ENCODE assay signal across 16 mouse cellular contexts in the genomic region with DNA sequence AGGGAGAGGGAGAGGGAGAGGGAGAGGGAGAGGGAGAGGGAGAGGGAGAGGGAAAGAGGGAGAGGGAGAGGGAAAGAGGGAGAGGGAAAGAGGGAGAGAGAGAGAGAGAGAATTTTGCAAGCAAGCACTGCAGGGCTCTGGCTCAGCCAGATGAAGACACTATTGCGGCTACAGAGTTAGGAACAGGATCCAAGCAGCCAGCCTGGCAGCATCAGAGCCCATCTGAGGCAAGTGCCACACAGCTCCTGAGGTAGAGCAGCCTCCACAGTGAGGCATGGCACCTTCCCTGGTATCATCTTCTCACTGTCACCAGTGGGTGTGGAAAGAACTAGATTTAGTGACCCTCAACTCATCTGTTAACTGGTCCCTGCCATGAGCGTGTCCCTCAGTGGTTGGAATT. TPM values are rescaled to one million over a fixed set of nuclear protein-coding genes. Genes with fewer than 3 reads are reported as not detected.
DNase-seq lines count a peak whose midpoint lies in the region; ATAC-seq and TF ChIP-seq lines count a peak whose summit lies in the region.
"Had no signal": no experiment of that assay in that cellular context is flagged by ENCODE, and none has a peak within 500 bp of the region (broad histone marks: within the 10 kb centered on the region; RNA-seq: fewer than 3 reads in every experiment).

No protein-coding gene starts in this region.

- no peak for ATAC-seq in hindbrain, embryonic 16.5 days
- no peak for ATAC-seq in hindbrain, postnatal 0 days
- no peak for ATAC-seq in liver, embryonic 15.5 days (ENCODE audit: insufficient read depth)
- ATAC-seq in cerebellum, adult (ENCODE audit: insufficient number of reproducible peaks, low FRiP score, low TSS enrichment) = no peak
- no peak for ATAC-seq in forebrain, embryonic 16.5 days

- H3K27ac ChIP-seq in hindbrain, embryonic 16.5 days (ENCODE audit: low read depth, low read length) = peak overlapping the region; percentile 44; the same call in 1 of the 2 replicates
- no peak overlapping the region for H3K27ac ChIP-seq in hindbrain, postnatal 0 days
- H3K27ac ChIP-seq in liver, adult 2 months (replicated peaks; ENCODE audit: insufficient read depth, low read depth, low read length) = peak overlapping the region; percentile 95
- peak overlapping the region; percentile 77 for H3K27ac ChIP-seq in liver, embryonic 15.5 days (replicated peaks)
- H3K27ac ChIP-seq in forebrain, embryonic 16.5 days (ENCODE audit: low read length) = no peak overlapping the region
- H3K27ac ChIP-seq: embryonic facial prominence, embryonic 13.5 days; heart, embryonic 13.5 days; hindbrain, embryonic 14.5 days; limb, embryonic 13.5 days; midbrain, embryonic 12.5 days had no signal

- H3K9me3 ChIP-seq in hindbrain, embryonic 16.5 days (ENCODE audit: control insufficient read depth, low read length) = no peaks in the 10 kb centered on the region
- H3K9me3 ChIP-seq in hindbrain, postnatal 0 days (ENCODE audit: low read length) = no peaks in the 10 kb centered on the region
- H3K9me3 ChIP-seq in liver, embryonic 15.5 days (replicated peaks) = no peaks in the 10 kb centered on the region
- H3K9me3 ChIP-seq in forebrain, embryonic 16.5 days (ENCODE audit: control insufficient read depth, low read length) = no peaks in the 10 kb centered on the region
- H3K9me3 ChIP-seq: embryonic facial prominence, embryonic 13.5 days; heart, embryonic 13.5 days; limb, embryonic 13.5 days; midbrain, embryonic 12.5 days had no signal

- no peak for DNase-seq in hindbrain, postnatal 0 days (ENCODE audit: low spot score)
- no peak for DNase-seq in liver, adult 2 months (ENCODE audit: extremely low read depth, low read depth, low spot score)
- no peak for DNase-seq in liver
- peak; percentile 61 for DNase-seq in brain, adult 2 months (ENCODE audit: low read depth, low spot score)
- DNase-seq: cerebellum, adult 11 months; cerebellum, postnatal 36 days; thymus, postnatal 36 days had no signal

- no peaks in the 10 kb centered on the region for H3K36me3 ChIP-seq in hindbrain, embryonic 16.5 days (ENCODE audit: control insufficient read depth, insufficient read depth, low read length)
- no peaks in the 10 kb centered on the region for H3K36me3 ChIP-seq in hindbrain, postnatal 0 days (ENCODE audit: insufficient read depth, low read length)
- H3K36me3 ChIP-seq in liver, adult 2 months (ENCODE audit: control insufficient read depth, insufficient read depth, low read length) = no peaks in the 10 kb centered on the region
- H3K36me3 ChIP-seq in liver, embryonic 15.5 days (replicated peaks) = no peaks in the 10 kb centered on the region
- no peaks in the 10 kb centered on the region for H3K36me3 ChIP-seq in forebrain, embryonic 16.5 days (ENCODE audit: control insufficient read depth, insufficient read depth)
- H3K36me3 ChIP-seq: embryonic facial prominence, embryonic 13.5 days; heart, embryonic 13.5 days; limb, embryonic 13.5 days; midbrain, embryonic 12.5 days had no signal

- no peak overlapping the region for H3K4me3 ChIP-seq in hindbrain, embryonic 16.5 days (ENCODE audit: low read length)
- no peak overlapping the region for H3K4me3 ChIP-seq in hindbrain, postnatal 0 days (ENCODE audit: low read length)
- no peak overlapping the region for H3K4me3 ChIP-seq in liver, adult 2 months (ENCODE audit: insufficient read depth, low read depth, low read length)
- H3K4me3 ChIP-seq in liver, embryonic 15.5 days (replicated peaks) = no peak overlapping the region
- no peak overlapping the region for H3K4me3 ChIP-seq in forebrain, embryonic 16.5 days (replicated peaks; ENCODE audit: low read length)
- H3K4me3 ChIP-seq: embryonic facial prominence, embryonic 13.5 days; heart, embryonic 13.5 days; limb, embryonic 13.5 days; midbrain, embryonic 12.5 days had no signal

- WGBS in hindbrain, embryonic 16.5 days = 45% methylated on average over 2 of the region's 2 CpGs
- 39% methylated on average over 2 of the region's 2 CpGs for WGBS in hindbrain, postnatal 0 days
- 17% methylated on average over 2 of the region's 2 CpGs for WGBS in liver, adult 2 months
- WGBS in liver, embryonic 15.5 days (ENCODE audit: insufficient replicate concordance) = 48% methylated on average over 2 of the region's 2 CpGs
- 73% methylated on average over 2 of the region's 2 CpGs for WGBS in forebrain, embryonic 16.5 days

- no peak for TF ChIP-seq CTCF in hindbrain, postnatal 0 days (IDR thresholded peaks at IDR 0.05; ENCODE audit: low read depth)
- TF ChIP-seq CTCF in liver, adult 2 months (IDR thresholded peaks at IDR 0.05; ENCODE audit: low read depth, low read length) = no peak

- no peaks in the 10 kb centered on the region for H3K4me1 ChIP-seq in hindbrain, embryonic 16.5 days (ENCODE audit: control insufficient read depth, insufficient read depth, low read depth, low read length)
- peaks cover 6% of the 10 kb centered on the region; the same call in 1 of the 2 replicates for H3K4me1 ChIP-seq in hindbrain, postnatal 0 days (ENCODE audit: insufficient read depth, low read length)
- H3K4me1 ChIP-seq in liver, adult 2 months (ENCODE audit: control insufficient read depth, insufficient read depth, low read length) = peaks cover 37% of the 10 kb centered on the region
- peaks cover 24% of the 10 kb centered on the region for H3K4me1 ChIP-seq in liver, embryonic 15.5 days (replicated peaks)
- H3K4me1 ChIP-seq in forebrain, embryonic 16.5 days (replicated peaks; ENCODE audit: control insufficient read depth, insufficient read depth, low read length) = no peaks in the 10 kb centered on the region; the same call in 1 of the 2 replicates

- no peak for TF ChIP-seq POLR2A in liver, adult 2 months (IDR thresholded peaks at IDR 0.05; ENCODE audit: extremely low read depth, insufficient read depth, low read length)

- no peak overlapping the region for H3K4me2 ChIP-seq in hindbrain, embryonic 16.5 days (ENCODE audit: low read length)
- no peak overlapping the region for H3K4me2 ChIP-seq in hindbrain, postnatal 0 days (ENCODE audit: low read depth, low read length)
- H3K4me2 ChIP-seq in liver, embryonic 15.5 days = peak overlapping the region; percentile 7; the same call in 1 of the 2 replicates
- no peak overlapping the region for H3K4me2 ChIP-seq in forebrain, embryonic 16.5 days (ENCODE audit: low read length)
- H3K4me2 ChIP-seq: embryonic facial prominence, embryonic 13.5 days; heart, embryonic 13.5 days; hindbrain, embryonic 14.5 days; limb, embryonic 13.5 days; midbrain, embryonic 12.5 days had no signal

- no peaks in the 10 kb centered on the region for H3K79me2 ChIP-seq in liver, adult 2 months (ENCODE audit: control insufficient read depth, insufficient read depth, low read length)

- H3K27me3 ChIP-seq in hindbrain, embryonic 16.5 days (replicated peaks; ENCODE audit: control insufficient read depth, insufficient read depth, low read length) = no peaks in the 10 kb centered on the region
- H3K27me3 ChIP-seq in hindbrain, postnatal 0 days (ENCODE audit: insufficient read depth, low read length) = no peaks in the 10 kb centered on the region
- H3K27me3 ChIP-seq in liver, adult 2 months (ENCODE audit: control insufficient read depth, insufficient read depth, low read length) = no peaks in the 10 kb centered on the region
- no peaks in the 10 kb centered on the region for H3K27me3 ChIP-seq in liver, embryonic 15.5 days
- H3K27me3 ChIP-seq in forebrain, embryonic 16.5 days (replicated peaks; ENCODE audit: control insufficient read depth, insufficient read depth, low read length) = no peaks in the 10 kb centered on the region
- H3K27me3 ChIP-seq: embryonic facial prominence, embryonic 13.5 days; heart, embryonic 13.5 days; limb, embryonic 13.5 days had no signal

- no peak overlapping the region for H3K9ac ChIP-seq in hindbrain, embryonic 16.5 days (ENCODE audit: low read depth, low read length)
- H3K9ac ChIP-seq in hindbrain, postnatal 0 days (replicated peaks; ENCODE audit: low read length) = no peak overlapping the region
- peak overlapping the region; percentile 11 for H3K9ac ChIP-seq in liver, adult 2 months (ENCODE audit: low read depth, low read length)
- H3K9ac ChIP-seq in liver, embryonic 15.5 days = no peak overlapping the region
- H3K9ac ChIP-seq in forebrain, embryonic 16.5 days (replicated peaks; ENCODE audit: low read depth, low read length) = no peak overlapping the region
- H3K9ac ChIP-seq: heart, embryonic 13.5 days; hindbrain, embryonic 14.5 days; limb, embryonic 13.5 days; midbrain, embryonic 12.5 days had no signal

RNA-seq across cellular contexts. Expression of a gene that starts 24.0 kb away (rescaled TPM):
- 33.2 and 37.2 TPM in 2 replicates for polyA plus RNA-seq in hindbrain, embryonic 16.5 days (2015; fragmentation: Nextera tagmentation; extraction: Ambion mirVana)
- 20.4 and 21.6 TPM in 2 replicates for total RNA-seq in hindbrain, postnatal 0 days (2014; rRNA removed)
- polyA plus RNA-seq in hindbrain, postnatal 0 days (2015; fragmentation: Nextera tagmentation; extraction: Ambion mirVana) = 38.2 and 39.6 TPM in 2 replicates
- 14.3 and 21.5 TPM in 2 replicates for total RNA-seq in liver, adult 2 months (2014; rRNA removed)
- polyA plus RNA-seq in liver, adult 2 months (2012; rRNA removed) = 11.0 and 12.7 TPM in 2 replicates
- 10.6 and 11.6 TPM in 2 replicates for polyA plus RNA-seq in liver, embryonic 15.5 days (2015; fragmentation: Nextera tagmentation; extraction: Ambion mirVana)
- polyA plus RNA-seq in forebrain, embryonic 16.5 days (2015; fragmentation: Nextera tagmentation; extraction: Ambion mirVana) = 22.4 and 22.7 TPM in 2 replicates

Comparison
In these comparisons a context has a peak if more than half of its experiments do, and no peak if none do; other contexts are left out.
1. H3K27ac ChIP-seq: peak in hindbrain, embryonic 16.5 days (single experiment), liver, adult 2 months (single experiment) and liver, embryonic 15.5 days (single experiment); none in hindbrain, postnatal 0 days (single experiment) and forebrain, embryonic 16.5 days (single experiment).